Mouse (Mus musculus) E14TG2a.4 (cell line): ENCODE measurements at regions not wholly inside any gene's neighbourhood (a gene's known extent, or its start where the extent isn't known, plus 50 kb on each side); places are given as distances from the start of the nearest gene placed in this dataset.

ENCODE experiments used
- CTCF ChIP-seq: conservative IDR thresholded peaks from 2 replicates; pipeline ENCODE4 v1.5.1; 2014; ENCODE audit warnings: low read length
- POU5F1 ChIP-seq: IDR thresholded peaks from 2 replicates; pipeline ENCODE4 v1.6.1; 2014; ENCODE audit warnings: low read length, borderline replicate concordance

GRCm38 (mm10) chr2:10937405-10937804 is 234.5 kb upstream of the Prkcq start:
- TF ChIP-seq CTCF (no peak), POU5F1 (no peak)
